Mouse (Mus musculus) spleen, postnatal 10 days (tissue): ENCODE results near the gene Rab13.

Experiments
- DNase-seq, 2 experiments: peaks; one replicate each; pipeline ENCODE4 v3.0.0; 2021 to 2022; ENCODE audit warnings: low spot score in 2 of 2

Rab13 gene

DNA sequence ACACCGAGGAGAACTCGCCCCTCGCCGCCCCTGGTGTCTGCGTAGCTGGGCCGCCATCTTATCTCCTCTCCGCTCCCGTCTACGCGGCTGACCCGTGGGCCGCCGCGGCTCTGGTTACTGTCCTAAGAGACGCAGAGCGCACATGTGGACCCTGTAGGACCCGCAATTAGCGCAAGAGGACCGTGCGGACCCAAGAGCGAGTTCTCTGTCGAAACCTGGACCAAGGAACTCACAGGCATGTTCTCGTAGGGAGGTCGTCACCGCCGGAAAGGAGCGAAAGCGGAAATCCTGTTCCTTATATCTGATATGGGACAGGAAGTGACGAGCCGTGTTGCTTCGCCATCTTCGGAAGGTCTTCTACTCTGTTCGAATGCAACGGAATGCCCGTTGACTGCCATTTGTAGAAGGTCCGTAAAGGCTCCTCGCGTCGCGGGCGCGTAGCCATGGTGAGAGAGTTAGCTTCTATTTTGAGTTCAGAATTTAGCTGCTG lies at the start of gene Rab13, which contains the start of gene Rps27:
Gene Rab13 (plus strand): TSS at position 319 of the 490 bp plus-strand sequence.
Gene Rps27 (minus strand): TSS at position 275 of the 490 bp plus-strand sequence.
- peak; percentile 87 to 90 for DNase-seq

GRCm38 (mm10) chr3:90179566-90179965 lies 33.9 kb upstream of the Rab13 start:
- no peak for DNase-seq

DNA sequence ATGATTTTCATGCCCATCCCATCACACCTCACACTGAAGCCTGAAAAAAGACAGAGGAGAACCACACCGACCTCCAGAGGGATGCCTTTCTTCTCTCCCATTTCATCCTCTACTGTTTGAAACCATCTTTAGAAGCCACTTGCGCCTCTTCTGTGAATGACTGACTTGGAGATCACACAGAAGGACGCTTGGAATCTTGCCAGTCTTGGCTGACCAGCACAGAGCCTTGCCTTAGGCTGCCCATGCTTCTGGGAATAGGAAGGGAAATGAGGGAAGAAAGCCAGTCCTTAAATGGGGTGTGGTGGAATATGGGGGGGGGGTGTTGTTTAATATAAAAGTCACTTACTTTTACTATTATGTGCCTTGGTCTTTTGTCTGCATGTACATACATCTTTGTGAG lies 29.9 kb upstream of the Rab13 start:
- DNase-seq, result no peak

DNA sequence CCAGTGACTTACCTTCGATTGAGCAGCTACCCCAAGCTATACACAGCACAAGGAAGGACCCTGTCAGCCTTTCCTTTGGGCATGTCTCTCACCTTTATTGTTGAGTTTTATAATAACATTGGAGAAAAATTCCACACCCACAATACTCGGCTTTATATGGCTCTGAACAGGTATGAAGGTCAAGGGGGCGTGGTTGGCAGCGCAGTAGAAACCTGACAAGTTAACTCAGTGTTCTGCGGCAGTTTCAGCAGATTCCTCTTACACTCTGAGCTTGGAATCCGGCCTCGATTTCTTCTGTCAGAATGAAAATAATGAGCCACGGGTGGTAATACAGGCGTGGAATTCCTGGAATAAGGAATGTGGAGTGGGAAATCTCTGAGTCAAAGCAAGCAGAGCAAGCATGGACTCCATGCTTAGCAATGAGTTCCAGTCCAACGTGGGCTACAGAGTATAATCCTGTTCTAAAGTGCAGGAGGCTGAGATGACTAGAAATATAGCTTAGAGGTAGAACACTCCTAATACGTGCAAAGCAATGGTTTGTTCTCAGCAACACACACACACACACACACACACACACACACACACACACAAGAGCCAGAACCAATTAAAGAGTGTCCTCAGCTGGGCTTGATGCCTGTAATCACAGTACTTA lies 22.5 kb upstream of the Rab13 start:
- DNase-seq, result no peak

- DNase-seq, result no peak
These were observed 18.7 kb upstream of the Rab13 start for GRCm38 (mm10) chr3:90194759-90195158.

- no peak for DNase-seq
These were observed 17.9 kb upstream of the Rab13 start for GRCm38 (mm10) chr3:90195644-90196043.

DNA sequence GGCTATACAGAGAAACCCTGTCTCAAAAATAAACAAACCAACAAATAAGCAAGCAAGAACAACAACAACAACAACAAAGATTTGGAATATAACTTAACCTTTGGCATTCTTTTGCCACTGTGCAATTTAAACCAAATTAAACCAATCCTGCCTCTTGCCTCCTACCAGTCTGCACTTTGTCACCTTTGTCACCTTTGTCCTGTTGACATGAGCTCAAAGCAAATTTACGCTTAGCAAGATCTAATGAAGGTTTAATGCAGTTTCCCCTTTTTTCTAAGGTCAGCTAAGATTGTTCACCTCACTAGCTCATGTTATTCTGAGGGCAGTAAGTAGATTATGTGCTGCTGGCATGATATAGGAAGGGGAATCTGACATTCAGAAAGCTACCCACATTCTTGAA lies 15.9 kb upstream of the Rab13 start:
- no peak for DNase-seq

DNA sequence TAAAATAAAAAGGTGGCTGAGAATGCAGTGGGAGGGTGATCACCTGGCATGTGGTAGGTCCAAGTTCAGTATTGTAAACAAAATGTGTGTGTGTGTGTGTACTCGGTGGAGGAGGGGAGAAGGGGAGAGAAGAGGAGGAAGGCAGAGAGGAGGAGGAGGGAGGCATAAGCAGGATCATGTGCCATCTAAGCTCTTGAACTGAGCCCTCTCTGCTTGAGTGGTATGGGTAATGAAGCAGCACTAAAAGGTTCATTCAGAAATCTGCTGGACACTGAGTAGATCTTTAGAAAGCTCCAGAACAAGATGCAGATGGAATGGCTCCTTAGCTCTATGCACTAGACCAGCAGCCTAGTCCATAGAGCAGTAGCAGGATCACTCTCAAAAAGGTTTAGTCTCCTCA lies 10.6 kb upstream of the Rab13 start:
- no peak for DNase-seq

DNA sequence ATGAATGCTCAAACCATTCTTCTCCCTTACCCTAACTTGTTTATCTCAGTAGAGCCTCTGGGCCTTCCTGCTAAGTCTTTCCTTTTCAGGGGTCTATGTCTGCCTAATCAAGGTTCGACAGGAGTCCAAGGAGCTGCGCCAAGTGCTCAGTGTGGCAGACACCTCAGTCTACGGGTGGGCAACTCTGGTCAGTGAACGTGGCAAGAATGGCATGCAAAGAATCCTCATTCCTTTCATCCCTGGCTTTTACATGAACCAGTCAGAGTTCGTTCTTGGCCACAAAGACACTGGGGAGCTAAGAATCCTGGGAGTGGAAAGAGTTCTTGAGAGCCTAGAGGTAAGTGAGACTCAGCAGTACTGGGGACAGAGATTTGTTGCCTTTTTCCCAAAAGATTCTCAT lies 9.9 kb upstream of the Rab13 start:
- DNase-seq, result no peak

DNA sequence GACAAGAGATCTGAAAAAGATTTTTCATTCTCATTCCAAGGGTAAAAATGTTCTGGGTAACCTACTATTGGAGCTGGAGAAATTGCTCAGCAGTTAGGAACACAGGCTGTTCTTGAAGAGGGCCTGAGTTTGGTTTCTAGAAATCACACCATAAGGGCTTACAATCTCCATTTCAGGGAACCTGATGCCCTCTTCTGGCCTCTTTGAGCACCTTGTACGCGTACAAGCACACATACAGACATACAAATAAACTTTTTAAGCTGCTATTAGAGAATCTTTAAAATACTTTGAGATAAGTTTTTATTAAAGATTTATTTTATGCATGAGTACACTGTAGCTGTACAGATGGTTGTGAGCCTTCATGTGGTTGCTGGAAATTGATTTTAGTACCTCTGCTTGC lies 8.9 kb upstream of the Rab13 start:
- DNase-seq, result no peak

DNA sequence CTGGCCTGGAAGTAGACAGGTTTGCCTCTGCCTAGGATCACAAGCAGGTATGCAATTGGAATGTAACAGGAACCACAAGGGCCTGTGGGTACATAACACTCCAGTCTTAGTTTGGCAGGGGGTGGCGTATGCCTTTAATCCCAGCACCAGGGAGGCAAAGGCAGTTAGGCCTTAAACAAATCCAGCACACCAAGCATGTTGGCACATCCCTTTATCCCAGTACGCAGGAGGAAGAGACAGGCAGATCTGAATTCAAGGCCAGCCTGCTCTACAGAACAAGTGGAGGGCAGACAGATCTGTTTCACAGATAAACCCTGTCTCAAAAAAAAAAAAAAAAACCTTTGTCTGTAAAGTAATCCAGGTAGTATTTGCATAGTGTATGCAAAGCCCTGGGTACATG lies 4.8 kb upstream of the Rab13 start:
- DNase-seq, result no peak

DNA sequence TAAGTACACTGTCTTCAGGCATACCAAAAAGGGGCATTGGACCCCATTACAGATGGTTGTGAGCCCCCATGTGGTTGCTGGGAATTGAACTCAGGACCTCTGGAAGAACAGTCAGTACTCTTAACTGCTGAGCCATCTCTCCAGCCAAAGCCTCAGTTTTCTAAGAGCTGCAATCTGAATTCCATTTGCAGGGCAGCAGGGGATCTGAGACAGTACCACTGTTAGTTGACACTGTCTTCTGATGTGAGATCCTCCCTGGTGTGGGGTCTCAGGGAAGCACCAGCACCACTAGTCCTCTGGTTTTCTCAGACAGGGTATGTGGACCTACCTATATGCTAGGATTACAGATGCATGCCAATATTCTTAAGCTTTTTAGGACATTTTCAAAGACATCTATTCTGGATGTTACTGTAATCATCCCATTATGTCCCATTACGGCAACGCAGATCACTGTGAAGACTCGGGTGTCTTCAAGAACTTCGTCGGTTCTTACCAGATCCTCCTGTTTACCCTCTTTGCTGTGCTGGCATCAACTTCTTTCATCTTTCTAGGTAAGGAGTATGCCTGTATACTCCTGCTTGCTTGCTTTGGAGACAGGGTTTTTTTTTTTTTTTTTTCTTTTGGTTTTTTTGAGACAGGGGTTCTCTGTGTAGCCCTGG lies 3.5 kb upstream of the Rab13 start:
- no peak for DNase-seq

GRCm38 (mm10) chr3:90211475-90212398 lies 1.8 kb upstream of the Rab13 start:
- DNase-seq, result no peak

DNA sequence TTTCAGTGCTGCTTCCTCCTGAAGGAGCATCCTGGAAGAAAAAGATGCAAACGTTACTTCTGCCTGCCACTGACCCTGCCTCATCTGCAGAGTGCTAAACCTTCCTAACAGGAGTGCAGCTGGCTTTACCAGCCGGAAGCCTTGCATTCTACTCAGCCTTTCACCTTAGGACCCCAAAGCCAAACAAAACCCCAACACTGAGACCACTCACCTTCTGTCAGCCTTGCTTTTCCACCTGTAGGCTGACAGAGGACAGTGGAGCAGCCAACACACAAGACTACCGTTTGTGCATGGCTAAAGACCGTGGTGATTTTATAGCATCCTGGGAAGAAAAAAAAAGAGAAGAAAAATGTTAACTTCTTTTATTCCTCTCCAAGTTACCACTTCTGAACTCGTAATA lies 772 bp upstream of the Rab13 start:
- no peak for DNase-seq

- no peak for DNase-seq
These were observed 625 bp downstream of the Rab13 start for GRCm38 (mm10) chr3:90213956-90214684.

- DNase-seq, result no peak
These were observed 2.4 kb downstream of the Rab13 start for GRCm38 (mm10) chr3:90215825-90216380.

- peak in 1 of 2 experiments; percentile 64 for DNase-seq
These were observed 6.6 kb downstream of the Rab13 start for GRCm38 (mm10) chr3:90220088-90220487.

DNA sequence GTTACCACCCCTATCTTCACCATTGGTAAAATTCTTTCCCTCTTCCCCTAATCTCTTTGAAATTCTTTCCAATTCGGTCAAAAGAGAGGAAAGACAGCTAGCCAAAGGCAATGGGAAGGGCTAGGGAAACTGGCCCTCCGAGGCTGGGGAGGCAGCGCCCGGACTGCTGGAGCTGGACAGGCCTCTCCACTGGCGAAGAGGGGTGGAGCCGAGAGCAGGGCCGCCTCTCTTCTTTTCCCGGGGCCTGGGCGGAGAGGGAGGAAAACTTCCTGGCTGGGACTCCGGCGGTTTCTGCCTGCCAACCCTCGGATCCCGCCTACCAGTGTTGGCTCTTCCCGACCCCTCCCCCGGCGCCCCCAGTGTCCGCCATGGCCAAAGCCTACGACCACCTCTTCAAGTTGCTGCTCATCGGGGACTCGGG lies 7.0 kb downstream of the Rab13 start:
- DNase-seq, result peak; percentile 37 to 51

GRCm38 (mm10) chr3:90221123-90221522 lies 7.6 kb downstream of the Rab13 start:
- DNase-seq, result no peak

DNA sequence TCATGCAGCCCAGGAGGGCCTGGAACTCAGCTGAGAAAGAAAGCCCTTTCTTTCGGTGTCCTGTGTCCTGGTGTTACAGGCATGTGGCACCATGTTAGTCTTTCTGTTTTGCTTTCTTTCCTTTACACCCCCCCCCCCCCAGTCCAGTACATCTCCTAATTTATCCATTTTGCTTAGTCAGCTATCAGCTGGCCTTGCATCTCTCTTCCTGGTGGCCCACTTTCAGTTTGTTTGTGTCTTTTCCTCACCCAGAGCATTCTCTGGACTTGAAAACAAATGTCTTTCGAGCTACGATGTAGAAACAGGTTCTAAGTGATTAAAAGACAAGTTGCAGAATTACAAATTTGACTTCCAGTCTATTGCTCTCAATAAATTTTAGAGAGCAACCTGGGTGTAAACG lies 9.0 kb downstream of the Rab13 start:
- DNase-seq, result no peak

- no peak for DNase-seq
These were observed 9.4 kb downstream of the Rab13 start for GRCm38 (mm10) chr3:90222941-90223340.
